Mouse (Mus musculus) thymus, postnatal 10 days (tissue): ENCODE data around the gene Cabp5.
"Not testable (repeated sequence)": the region's sequence is repeated elsewhere in the genome, so short reads cannot be mapped to it uniquely, and the experiment has no call there.

Experiments
- DNase-seq, 2 experiments: peaks; one replicate each; pipeline ENCODE4 v3.0.0; 2021; ENCODE audit warnings: low spot score in 2 of 2

The Cabp5 gene

DNA sequence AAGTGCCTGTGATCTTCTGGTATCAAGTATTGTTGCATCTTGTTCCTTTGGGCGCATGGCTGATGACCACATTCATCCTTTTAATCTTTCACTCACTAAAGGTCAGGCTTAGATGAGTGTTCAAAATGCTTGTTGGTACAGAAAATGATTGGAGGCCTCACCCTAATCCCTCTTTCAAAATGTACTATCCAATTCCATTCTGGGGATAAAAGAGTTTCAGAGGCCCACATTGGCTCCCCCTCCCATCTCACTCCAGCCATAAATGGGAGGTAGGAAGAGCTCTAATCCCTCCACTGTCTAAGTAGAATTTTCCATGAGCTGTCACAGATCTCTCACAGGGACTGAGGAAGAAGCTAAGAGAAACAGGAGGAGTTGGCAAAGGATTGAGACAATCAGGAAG, at the start of gene Cabp5:
Gene Cabp5 (plus strand): TSS at position 301 of the 400 bp plus-strand sequence.
- no peak for DNase-seq

- no peak for DNase-seq
These were observed 42.0 kb upstream of the Cabp5 start for GRCm38 (mm10) chr7:13355943-13356342.

GRCm38 (mm10) chr7:13380588-13380987, 17.3 kb upstream of the Cabp5 start:
- DNase-seq, result no peak

- DNase-seq, result not testable (repeated sequence)
These were observed 52.6 kb downstream of the Cabp5 start, which contains the start of gene Bsph1 for GRCm38 (mm10) chr7:13450541-13450940. TSS of gene Bsph1 (plus strand) at chr7:13450841.
